Mouse (Mus musculus) midbrain, embryonic 14.5 days (tissue): ENCODE results near the gene Cdkn2aip. TPM values are rescaled to one million over a fixed set of nuclear protein-coding genes. Genes with fewer than 3 reads are reported as not detected.
A peak's percentile ranks its signal among the peaks of the same experiment; 100 is the strongest.

Experiments used
- ATAC-seq: fragments of 200-750 bp; cut with Nextera tagmentation; 2 replicates; pipeline ENCODE4 v1.8.0; 2017; ENCODE audit warnings: moderate number of reproducible peaks, moderate library complexity; ENCODE audit not compliant: low FRiP score, low TSS enrichment
- DNase-seq: peaks from one replicate; pipeline ENCODE4 v3.0.0-alpha.2; 2015
- H3K27ac ChIP-seq: fragments of 300-500 bp; sonication (generic); replicated peaks from 2 replicates; pipeline ENCODE4 v1.5.1; 2014; ENCODE audit warnings: mild to moderate bottlenecking, low read depth, low read length, moderate library complexity
- H3K27me3 ChIP-seq: fragments of 300-500 bp; sonication (generic); 2 replicates; pipeline ENCODE4 v1.6.1; 2014; ENCODE audit warnings: low read length, control low read depth, mixed read lengths; ENCODE audit not compliant: control insufficient read depth, insufficient read depth
- H3K36me3 ChIP-seq: fragments of 300-500 bp; sonication (generic); 2 replicates; pipeline ENCODE4 v1.6.1; 2014; ENCODE audit warnings: low read length, control low read depth; ENCODE audit not compliant: control insufficient read depth, insufficient read depth
- H3K4me1 ChIP-seq: fragments of 300-500 bp; sonication (generic); 2 replicates; pipeline ENCODE4 v1.6.1; 2014; ENCODE audit warnings: mild to moderate bottlenecking, antibody characterized with exemption, low read length, control low read depth; ENCODE audit not compliant: control insufficient read depth, insufficient read depth
- H3K4me2 ChIP-seq: fragments of 300-500 bp; sonication (generic); 2 replicates; pipeline ENCODE4 v1.6.1; 2014; ENCODE audit warnings: mild to moderate bottlenecking, low read length, moderate library complexity
- H3K4me3 ChIP-seq: fragments of 300-500 bp; sonication (generic); replicated peaks from 2 replicates; pipeline ENCODE4 v1.5.1; 2014; ENCODE audit warnings: low read depth, low read length
- H3K9ac ChIP-seq: fragments of 300-500 bp; sonication (generic); replicated peaks from 2 replicates; pipeline ENCODE4 v1.6.1; 2014; ENCODE audit warnings: mild to moderate bottlenecking, low read length, moderate library complexity
- H3K9me3 ChIP-seq: fragments of 300-500 bp; sonication (generic); 2 replicates; pipeline ENCODE4 v1.6.1; 2016; ENCODE audit warnings: low read length, control low read depth, mixed read lengths; ENCODE audit not compliant: control insufficient read depth
- WGBS: fragments of 180-500 bp; shearing (Covaris S2); extraction: QIAGEN DNeasy Blood & Tissue Kit; methylation state at CpG from one replicate; pipeline ENCODE4 v1.1.7; 2014; 5-methylcytosine and 5-hydroxymethylcytosine counted together
- polyA plus RNA-seq: library from polyadenylated mRNA; unstranded; fragments of >200 nt; fragmentation: Nextera tagmentation; extraction: Ambion mirVana; gene quantifications from 2 replicates; pipeline ENCODE4 v1.2.1, GENCODE M21; 2014

The Cdkn2aip gene
- polyA plus RNA-seq, 1 experiment from 2014 or later: 37.9 TPM

DNA sequence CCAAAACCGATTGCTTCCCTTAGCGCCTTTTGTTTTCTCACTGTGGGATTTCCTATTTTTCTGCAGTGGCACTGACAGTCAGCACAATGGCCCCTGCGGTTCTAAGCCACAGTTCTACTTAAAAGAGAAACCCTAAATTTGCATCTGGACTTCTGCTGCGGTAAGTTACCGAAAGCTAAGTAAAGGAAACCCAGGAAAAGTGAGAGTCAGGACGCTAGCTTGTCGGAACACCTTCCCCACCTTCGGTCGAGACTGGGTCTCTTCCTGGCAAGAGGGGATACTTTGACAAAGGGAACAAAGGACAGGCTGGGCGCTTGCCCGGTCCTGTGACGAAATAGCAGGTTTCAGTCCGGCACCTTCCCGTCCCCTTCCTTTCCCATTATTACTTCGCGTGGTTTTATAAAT, 23.1 kb downstream of the Cdkn2aip start:
- Histone ChIP-seq H3K4me1 (0 out of 2 replicates have a peak, but pooled peaks cover 5% of the 10 kb centered on the region), H3K36me3 (no peaks in the 10 kb centered on the region), H3K27ac (no peak overlapping the region; the same call in 1 of the 2 replicates), H3K4me2 (peak overlapping the region; percentile 50), H3K9ac (peak overlapping the region; percentile 17; the same call in 1 of the 2 replicates), H3K27me3 (no peaks in the 10 kb centered on the region), H3K9me3 (no peaks in the 10 kb centered on the region), H3K4me3 (peak overlapping the region; percentile 19)
- ATAC-seq (no peak), DNase-seq (peak; percentile 43)
- under 1% methylated on average over 16 of the region's 16 CpGs for WGBS

DNA sequence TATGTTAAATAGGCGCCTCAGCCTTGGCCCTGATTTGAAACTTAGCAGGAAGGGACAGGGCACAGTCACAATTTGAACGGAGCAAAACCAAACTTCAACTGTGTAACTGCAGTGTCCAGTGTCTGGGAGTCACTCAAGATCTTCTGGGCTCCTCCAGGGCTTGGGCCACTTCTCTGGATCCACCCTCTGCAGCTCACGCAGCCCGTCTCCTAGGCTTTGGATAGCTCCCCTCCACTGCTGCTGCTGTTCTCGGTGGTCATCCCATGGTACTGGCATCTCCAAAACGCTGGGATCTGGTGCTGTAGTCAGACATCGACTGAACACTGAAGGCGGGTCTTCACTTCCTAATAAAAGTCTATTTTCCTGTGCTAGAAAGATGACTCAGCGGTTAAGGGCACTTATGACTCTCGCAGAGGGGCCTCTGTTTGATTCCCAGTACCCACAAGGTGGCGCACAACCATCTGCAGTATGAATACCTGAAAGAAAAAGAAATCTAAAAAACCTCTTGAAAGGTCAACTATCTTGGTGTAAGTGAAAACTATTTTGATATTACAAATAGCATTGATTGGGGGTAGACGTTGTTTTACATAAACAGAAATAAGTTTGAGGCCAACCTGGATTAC, 23.9 kb downstream of the Cdkn2aip start:
- no peaks in the 10 kb centered on the region for H3K36me3 ChIP-seq
- H3K4me1 ChIP-seq: 0 out of 2 replicates have a peak, but pooled peaks cover 5% of the 10 kb centered on the region
- no peaks in the 10 kb centered on the region for H3K9me3 ChIP-seq
- no peak overlapping the region for H3K4me3 ChIP-seq
- no peak overlapping the region for H3K27ac ChIP-seq
- peak; percentile 47 for DNase-seq
- 57% methylated on average over 12 of the region's 12 CpGs for WGBS
- H3K4me2 ChIP-seq: no peak overlapping the region
- no peaks in the 10 kb centered on the region for H3K27me3 ChIP-seq
- no peak for ATAC-seq
- no peak overlapping the region for H3K9ac ChIP-seq

GRCm38 (mm10) chr8:47684441-47684840, 29.3 kb downstream of the Cdkn2aip start:
- Histone ChIP-seq H3K9ac (no peak overlapping the region), H3K4me1 (no peaks in the 10 kb centered on the region), H3K27me3 (no peaks in the 10 kb centered on the region), H3K27ac (no peak overlapping the region), H3K9me3 (no peaks in the 10 kb centered on the region), H3K36me3 (no peaks in the 10 kb centered on the region), H3K4me2 (no peak overlapping the region), H3K4me3 (no peak overlapping the region)
- 88% methylated on average over 5 of the region's 5 CpGs for WGBS
- ATAC-seq (no peak), DNase-seq (no peak)

- ATAC-seq (no peak), DNase-seq (no peak)
- no peaks in the 10 kb centered on the region for H3K27me3 ChIP-seq
- H3K9ac ChIP-seq: no peak overlapping the region
- 90% methylated on average over 9 of the region's 9 CpGs for WGBS
- H3K27ac ChIP-seq: no peak overlapping the region
- H3K9me3 ChIP-seq: no peaks in the 10 kb centered on the region
- H3K4me2 ChIP-seq: no peak overlapping the region
- H3K4me1 ChIP-seq: no peaks in the 10 kb centered on the region
- H3K36me3 ChIP-seq: no peaks in the 10 kb centered on the region
- H3K4me3 ChIP-seq: no peak overlapping the region
Measured at GRCm38 (mm10) chr8:47683994-47684393, 29.7 kb downstream of the Cdkn2aip start.

- 90% methylated on average over 4 of the region's 4 CpGs for WGBS
- H3K9me3 ChIP-seq: no peaks in the 10 kb centered on the region
- DNase-seq (peak; percentile 8), ATAC-seq (no peak)
- no peaks in the 10 kb centered on the region for H3K36me3 ChIP-seq
- no peaks in the 10 kb centered on the region for H3K27me3 ChIP-seq
- H3K4me2 ChIP-seq: no peak overlapping the region
- H3K4me1 ChIP-seq: no peaks in the 10 kb centered on the region
- no peak overlapping the region for H3K4me3 ChIP-seq
- no peak overlapping the region for H3K27ac ChIP-seq
- no peak overlapping the region for H3K9ac ChIP-seq
Measured at GRCm38 (mm10) chr8:47680306-47680705, 33.4 kb downstream of the Cdkn2aip start.

- Histone ChIP-seq H3K27ac (no peak overlapping the region), H3K4me2 (no peak overlapping the region), H3K9me3 (no peaks in the 10 kb centered on the region), H3K27me3 (no peaks in the 10 kb centered on the region), H3K4me1 (no peaks in the 10 kb centered on the region), H3K4me3 (no peak overlapping the region), H3K36me3 (no peaks in the 10 kb centered on the region), H3K9ac (no peak overlapping the region)
- WGBS: 81% methylated on average over 1 of the region's 1 CpGs
- no peak for DNase-seq
- ATAC-seq: no peak
Measured at GRCm38 (mm10) chr8:47679603-47680002, 34.1 kb downstream of the Cdkn2aip start.

- Histone ChIP-seq H3K36me3 (no peaks in the 10 kb centered on the region), H3K4me1 (no peaks in the 10 kb centered on the region), H3K27ac (no peak overlapping the region), H3K27me3 (no peaks in the 10 kb centered on the region), H3K4me3 (peak overlapping the region; percentile 88; the same call in 1 of the 2 replicates), H3K4me2 (peak overlapping the region; percentile 66), H3K9ac (no peak overlapping the region), H3K9me3 (no peaks in the 10 kb centered on the region)
- WGBS: 42% methylated on average over 2 of the region's 2 CpGs
- ATAC-seq (no peak), DNase-seq (no peak)
Measured at GRCm38 (mm10) chr8:47676631-47677030, 37.1 kb downstream of the Cdkn2aip start.

DNA sequence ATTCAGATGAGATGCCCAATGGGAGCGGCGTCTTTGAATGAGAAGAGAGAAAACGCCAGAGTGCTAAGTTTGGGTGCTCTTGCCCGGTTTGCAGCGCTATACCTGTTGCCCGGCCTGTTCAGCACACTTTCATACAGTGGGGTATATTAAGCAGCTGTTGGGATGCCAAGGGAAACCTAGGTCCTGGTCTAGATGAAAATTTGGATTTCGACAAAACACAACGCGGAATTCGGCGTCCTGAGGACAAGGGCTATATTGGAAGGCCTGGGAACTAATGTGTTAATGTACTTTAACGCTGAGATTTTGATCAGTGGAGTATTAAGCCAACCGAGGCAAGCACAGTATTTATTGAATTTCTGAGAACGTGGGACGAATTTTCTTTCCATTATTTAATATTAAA, 37.5 kb downstream of the Cdkn2aip start:
- H3K4me1 ChIP-seq: no peaks in the 10 kb centered on the region
- 0 out of 2 replicates have a peak overlapping the region, but pooled peaks have one; percentile 92 for H3K27ac ChIP-seq
- H3K27me3 ChIP-seq: no peaks in the 10 kb centered on the region
- no peaks in the 10 kb centered on the region for H3K9me3 ChIP-seq
- no peaks in the 10 kb centered on the region for H3K36me3 ChIP-seq
- H3K4me3 ChIP-seq: peak overlapping the region; percentile 88
- peak overlapping the region; percentile 66 for H3K4me2 ChIP-seq
- ATAC-seq (no peak), DNase-seq (no peak)
- under 1% methylated on average over 15 of the region's 15 CpGs for WGBS
- peak overlapping the region; percentile 79; the same call in 1 of the 2 replicates for H3K9ac ChIP-seq

- Histone ChIP-seq H3K9me3 (no peaks in the 10 kb centered on the region), H3K4me1 (no peaks in the 10 kb centered on the region), H3K9ac (peak overlapping the region; percentile 79), H3K27me3 (no peaks in the 10 kb centered on the region), H3K27ac (peak overlapping the region; percentile 92), H3K36me3 (no peaks in the 10 kb centered on the region), H3K4me2 (peak overlapping the region; percentile 66), H3K4me3 (peak overlapping the region; percentile 88)
- under 1% methylated on average over 20 of the region's 20 CpGs for WGBS
- ATAC-seq (0 out of 2 replicates have a peak, but pooled peaks have one; percentile 3), DNase-seq (peak; percentile 77)
Measured at GRCm38 (mm10) chr8:47675786-47676185, 37.9 kb downstream of the Cdkn2aip start.
